Mouse (Mus musculus): ENCODE measurements around the gene Arhgef38.

DNA sequence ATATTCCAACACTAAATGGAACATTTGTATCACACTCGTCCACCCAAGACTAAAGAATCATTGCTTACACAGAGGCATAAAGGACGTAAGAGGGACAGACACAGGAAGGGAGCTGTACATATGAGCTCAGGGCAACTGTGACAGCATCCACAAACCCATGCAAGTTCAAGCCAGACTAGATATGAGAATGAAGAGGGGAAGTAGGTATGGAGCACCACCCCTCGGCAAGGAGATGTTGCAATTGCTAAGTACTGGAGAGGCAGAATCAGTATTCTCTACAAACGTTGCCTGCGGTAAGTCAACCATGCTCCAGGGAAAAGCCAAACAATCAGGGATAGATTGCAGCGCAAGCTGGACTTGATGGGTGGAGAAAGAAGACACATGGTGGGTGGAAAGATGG is 81.1 kb downstream of the Arhgef38 start:
- TF ChIP-seq GATA1 (IDR thresholded peaks at IDR 0.05; ENCODE audit: low read length) (no peak), TAL1 (IDR thresholded peaks at IDR 0.05; ENCODE audit: low read length) (no peak)

All from erythroblast, embryonic 14.5 days (primary cell).